Mouse (Mus musculus): ENCODE measurements around the gene Gfer. TPM values are rescaled to one million over a fixed set of nuclear protein-coding genes. Genes with fewer than 3 reads are reported as not detected.

Gfer gene
- polyA plus RNA-seq, 1 experiment = 36.9 TPM

GRCm38 (mm10) chr17:24651835-24652234 lies 44.1 kb downstream of the Gfer start:
- no peak overlapping the region for H3K4me3 ChIP-seq (ENCODE audit: insufficient read depth, low read depth, low read length)
- H3K27ac ChIP-seq (replicated peaks; ENCODE audit: low read depth, low read length) = 0 out of 2 replicates have a peak overlapping the region, but pooled peaks have one; percentile 88
- H3K4me1 ChIP-seq (ENCODE audit: control insufficient read depth, insufficient read depth, insufficient read length, low read length) = peaks cover 5% of the 10 kb centered on the region; the same call in 1 of the 2 replicates

GRCm38 (mm10) chr17:24650766-24651165 lies 45.2 kb downstream of the Gfer start:
- peak overlapping the region; percentile 88 for H3K27ac ChIP-seq (replicated peaks; ENCODE audit: low read depth, low read length)
- H3K4me3 ChIP-seq (ENCODE audit: insufficient read depth, low read depth, low read length) = peak overlapping the region; percentile 56
- peaks cover 5% of the 10 kb centered on the region; the same call in 1 of the 2 replicates for H3K4me1 ChIP-seq (ENCODE audit: control insufficient read depth, insufficient read depth, insufficient read length, low read length)

GRCm38 (mm10) chr17:24650070-24650616 lies 45.8 kb downstream of the Gfer start, which contains the start of gene Slc9a3r2:
TSS of gene Slc9a3r2 (minus strand) at chr17:24650327.
- Histone ChIP-seq H3K4me3 (ENCODE audit: insufficient read depth, low read depth, low read length) (peak within 1 kb of the TSS; percentile 87), H3K4me1 (ENCODE audit: control insufficient read depth, insufficient read depth, insufficient read length, low read length) (peaks cover 5% of the 10 kb centered on the region), H3K27ac (replicated peaks; ENCODE audit: low read depth, low read length) (peak within 1 kb of the TSS; percentile 88)

- Histone ChIP-seq H3K4me1 (ENCODE audit: control insufficient read depth, insufficient read depth, insufficient read length, low read length) (peaks cover 5% of the 10 kb centered on the region), H3K4me3 (ENCODE audit: insufficient read depth, low read depth, low read length) (peak overlapping the region; percentile 87), H3K27ac (replicated peaks; ENCODE audit: low read depth, low read length) (peak overlapping the region; percentile 81)
Measured at GRCm38 (mm10) chr17:24649581-24650069, 46.3 kb downstream of the Gfer start.

GRCm38 (mm10) chr17:24648731-24649377 lies 47.1 kb downstream of the Gfer start:
- peak overlapping the region; percentile 87 for H3K4me3 ChIP-seq (ENCODE audit: insufficient read depth, low read depth, low read length)
- H3K4me1 ChIP-seq (ENCODE audit: control insufficient read depth, insufficient read depth, insufficient read length, low read length) = peaks cover 5% of the 10 kb centered on the region
- peak overlapping the region; percentile 66 for H3K27ac ChIP-seq (replicated peaks; ENCODE audit: low read depth, low read length)

- Histone ChIP-seq H3K4me3 (ENCODE audit: insufficient read depth, low read depth, low read length) (peak overlapping the region; percentile 87), H3K4me1 (ENCODE audit: control insufficient read depth, insufficient read depth, insufficient read length, low read length) (peaks cover 5% of the 10 kb centered on the region), H3K27ac (replicated peaks; ENCODE audit: low read depth, low read length) (peak overlapping the region; percentile 99)
Measured at GRCm38 (mm10) chr17:24647493-24647892, 48.5 kb downstream of the Gfer start.

GRCm38 (mm10) chr17:24646381-24646780 lies 49.6 kb downstream of the Gfer start:
- Histone ChIP-seq H3K27ac (replicated peaks; ENCODE audit: low read depth, low read length) (peak overlapping the region; percentile 99), H3K4me1 (ENCODE audit: control insufficient read depth, insufficient read depth, insufficient read length, low read length) (peaks cover 2% of the 10 kb centered on the region), H3K4me3 (ENCODE audit: insufficient read depth, low read depth, low read length) (peak overlapping the region; percentile 87)

- H3K4me3 ChIP-seq (ENCODE audit: insufficient read depth, low read depth, low read length) = peak overlapping the region; percentile 87
- peak overlapping the region; percentile 99 for H3K27ac ChIP-seq (replicated peaks; ENCODE audit: low read depth, low read length)
- no peaks in the 10 kb centered on the region; the same call in 1 of the 2 replicates for H3K4me1 ChIP-seq (ENCODE audit: control insufficient read depth, insufficient read depth, insufficient read length, low read length)
Measured at GRCm38 (mm10) chr17:24645916-24646315, 50.0 kb downstream of the Gfer start.

GRCm38 (mm10) chr17:24644875-24645721 lies 50.9 kb downstream of the Gfer start:
- peak overlapping the region; percentile 100 for H3K27ac ChIP-seq (replicated peaks; ENCODE audit: low read depth, low read length)
- H3K4me3 ChIP-seq (ENCODE audit: insufficient read depth, low read depth, low read length) = peak overlapping the region; percentile 69
- no peaks in the 10 kb centered on the region; the same call in 1 of the 2 replicates for H3K4me1 ChIP-seq (ENCODE audit: control insufficient read depth, insufficient read depth, insufficient read length, low read length)

GRCm38 (mm10) chr17:24644030-24644715 lies 51.8 kb downstream of the Gfer start:
- H3K27ac ChIP-seq (replicated peaks; ENCODE audit: low read depth, low read length) = peak overlapping the region; percentile 100
- peaks cover 2% of the 10 kb centered on the region; the same call in 1 of the 2 replicates for H3K4me1 ChIP-seq (ENCODE audit: control insufficient read depth, insufficient read depth, insufficient read length, low read length)
- H3K4me3 ChIP-seq (ENCODE audit: insufficient read depth, low read depth, low read length) = peak overlapping the region; percentile 69

Other genes with a start within 250 kb of the Gfer start
- gene E4f1, start 225.8 kb downstream of the Gfer start, polyA plus RNA-seq (2012; ENCODE audit: insufficient read depth, insufficient read length, missing spikeins) = 6.9 and 7.0 TPM in 2 replicates
- 40.0 and 47.3 TPM in 2 replicates for gene Pgp, start 225.8 kb downstream of the Gfer start, polyA plus RNA-seq (2012; ENCODE audit: insufficient read depth, insufficient read length, missing spikeins)
- not detected in 2 replicates for gene Bricd5, start 222.3 kb downstream of the Gfer start, polyA plus RNA-seq (2012; ENCODE audit: insufficient read depth, insufficient read length, missing spikeins)
- 6.6 and 9.8 TPM in 2 replicates for gene Mlst8, start 217.1 kb downstream of the Gfer start, polyA plus RNA-seq (2012; ENCODE audit: insufficient read depth, insufficient read length, missing spikeins)
- not detected in 2 replicates for gene Caskin1, start 207.6 kb downstream of the Gfer start, polyA plus RNA-seq (2012; ENCODE audit: insufficient read depth, insufficient read length, missing spikeins)
- 32.1 and 42.0 TPM in 2 replicates for gene Traf7, start 168.2 kb downstream of the Gfer start, polyA plus RNA-seq (2012; ENCODE audit: insufficient read depth, insufficient read length, missing spikeins)
- gene Rab26, start 161.9 kb downstream of the Gfer start, polyA plus RNA-seq (2012; ENCODE audit: insufficient read depth, insufficient read length, missing spikeins) = not detected in 2 replicates
- 8.2 and 10.1 TPM in 2 replicates for gene Pkd1, start 146.3 kb downstream of the Gfer start, polyA plus RNA-seq (2012; ENCODE audit: insufficient read depth, insufficient read length, missing spikeins)
- 67.6 and 69.2 TPM in 2 replicates for gene Tsc2, start 63.5 kb downstream of the Gfer start, polyA plus RNA-seq (2012; ENCODE audit: insufficient read depth, insufficient read length, missing spikeins)
- 3.4 and 7.7 TPM in 2 replicates for gene Nthl1, start 63.5 kb downstream of the Gfer start, polyA plus RNA-seq (2012; ENCODE audit: insufficient read depth, insufficient read length, missing spikeins)
- 20.1 and 32.2 TPM in 2 replicates for gene Slc9a3r2, start 45.8 kb downstream of the Gfer start, polyA plus RNA-seq (2012; ENCODE audit: insufficient read depth, insufficient read length, missing spikeins)
- not detected in 2 replicates for gene Npw, start 37.7 kb downstream of the Gfer start, polyA plus RNA-seq (2012; ENCODE audit: insufficient read depth, insufficient read length, missing spikeins)
- gene Zfp598, start 26.5 kb downstream of the Gfer start, polyA plus RNA-seq (2012; ENCODE audit: insufficient read depth, insufficient read length, missing spikeins) = 9.2 and 10.0 TPM in 2 replicates
- not detected in 2 replicates for gene Syngr3, start 6.2 kb downstream of the Gfer start, polyA plus RNA-seq (2012; ENCODE audit: insufficient read depth, insufficient read length, missing spikeins)
- gene Noxo1, start 78 bp upstream of the Gfer start, polyA plus RNA-seq (2012; ENCODE audit: insufficient read depth, insufficient read length, missing spikeins) = 1.1 TPM in 1 of 2 replicates, not detected in the other
- gene Tbl3, start 11.5 kb upstream of the Gfer start, polyA plus RNA-seq (2012; ENCODE audit: insufficient read depth, insufficient read length, missing spikeins) = 19.9 TPM in 2 replicates
- not detected in 2 replicates for gene Rnf151, start 21.9 kb upstream of the Gfer start, polyA plus RNA-seq (2012; ENCODE audit: insufficient read depth, insufficient read length, missing spikeins)
- gene Rps2, start 22.0 kb upstream of the Gfer start, polyA plus RNA-seq (2012; ENCODE audit: insufficient read depth, insufficient read length, missing spikeins) = 608 and 619 TPM in 2 replicates
- gene Ndufb10, start 28.3 kb upstream of the Gfer start, polyA plus RNA-seq (2012; ENCODE audit: insufficient read depth, insufficient read length, missing spikeins) = 1,098 and 1,103 TPM in 2 replicates
- gene Rpl3l, start 31.7 kb upstream of the Gfer start, polyA plus RNA-seq (2012; ENCODE audit: insufficient read depth, insufficient read length, missing spikeins) = 4.8 and 10.7 TPM in 2 replicates
- 109 and 114 TPM in 2 replicates for gene Msrb1, start 40.5 kb upstream of the Gfer start, polyA plus RNA-seq (2012; ENCODE audit: insufficient read depth, insufficient read length, missing spikeins)
- gene Hs3st6, start 56.8 kb upstream of the Gfer start, polyA plus RNA-seq (2012; ENCODE audit: insufficient read depth, insufficient read length, missing spikeins) = not detected in 2 replicates
- 1.4 and 1.9 TPM in 2 replicates for gene Meiob, start 108.1 kb upstream of the Gfer start, polyA plus RNA-seq (2012; ENCODE audit: insufficient read depth, insufficient read length, missing spikeins)
- 174 and 180 TPM in 2 replicates for gene Hagh, start 144.0 kb upstream of the Gfer start, polyA plus RNA-seq (2012; ENCODE audit: insufficient read depth, insufficient read length, missing spikeins)
- 73.7 and 89.2 TPM in 2 replicates for gene Fahd1, start 154.2 kb upstream of the Gfer start, polyA plus RNA-seq (2012; ENCODE audit: insufficient read depth, insufficient read length, missing spikeins)
- 2.0 and 2.4 TPM in 2 replicates for gene Igfals, start 169.8 kb upstream of the Gfer start, polyA plus RNA-seq (2012; ENCODE audit: insufficient read depth, insufficient read length, missing spikeins)
- gene Nubp2, start 190.2 kb upstream of the Gfer start, polyA plus RNA-seq (2012; ENCODE audit: insufficient read depth, insufficient read length, missing spikeins) = 28.7 and 40.4 TPM in 2 replicates
- 25.6 and 29.9 TPM in 2 replicates for gene Spsb3, start 190.5 kb upstream of the Gfer start, polyA plus RNA-seq (2012; ENCODE audit: insufficient read depth, insufficient read length, missing spikeins)
- 5.9 and 6.6 TPM in 2 replicates for gene Eme2, start 198.9 kb upstream of the Gfer start, polyA plus RNA-seq (2012; ENCODE audit: insufficient read depth, insufficient read length, missing spikeins)
- gene Mrps34, start 199.0 kb upstream of the Gfer start, polyA plus RNA-seq (2012; ENCODE audit: insufficient read depth, insufficient read length, missing spikeins) = 91.7 and 105 TPM in 2 replicates
- gene Nme3, start 200.3 kb upstream of the Gfer start, polyA plus RNA-seq (2012; ENCODE audit: insufficient read depth, insufficient read length, missing spikeins) = 26.0 and 28.7 TPM in 2 replicates
- 12.0 and 24.2 TPM in 2 replicates for gene Mapk8ip3, start 240.8 kb upstream of the Gfer start, polyA plus RNA-seq (2012; ENCODE audit: insufficient read depth, insufficient read length, missing spikeins)